ENCODE assay signal across 9 mouse cellular contexts in the genomic region with DNA sequence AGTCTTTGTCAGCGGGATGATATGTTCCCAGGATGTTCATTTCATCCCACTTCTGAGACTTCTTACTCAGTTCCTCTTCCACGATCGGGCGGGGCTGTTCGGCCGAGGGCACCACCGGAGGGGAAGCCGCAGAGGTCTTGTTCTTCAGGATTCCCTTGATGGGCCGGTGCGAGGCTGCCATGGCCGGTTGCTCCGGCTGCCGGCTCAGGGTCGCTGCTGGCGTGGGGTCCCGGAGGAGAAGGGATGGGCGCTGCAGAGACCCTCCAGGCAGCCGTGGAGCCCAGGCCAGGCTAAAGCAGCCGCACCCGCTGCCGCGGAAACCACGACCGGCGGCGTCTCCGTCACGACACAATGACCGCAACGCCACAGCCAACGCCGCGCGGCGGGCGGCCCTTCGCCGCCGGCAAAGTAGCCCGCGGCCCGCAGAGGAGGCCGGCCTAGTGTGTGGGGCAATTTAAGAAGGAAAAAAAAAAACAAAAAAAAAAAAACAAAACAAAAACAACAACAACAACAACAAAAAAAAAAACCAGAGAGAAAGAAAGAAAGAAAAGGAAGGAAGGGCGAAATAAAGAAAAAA. TPM values are rescaled to one million over a fixed set of nuclear protein-coding genes. Genes with fewer than 3 reads are reported as not detected.
DNase-seq lines count a peak whose midpoint lies in the region; ATAC-seq lines count a peak whose summit lies in the region.
"Not testable (repeated sequence)": the region's sequence is repeated elsewhere in the genome, so short reads cannot be mapped to it uniquely, and the experiment has no call there.
"Had no signal": no experiment of that assay in that cellular context is flagged by ENCODE, and none has a peak within 500 bp of the region (broad histone marks: within the 10 kb centered on the region; RNA-seq: fewer than 3 reads in every experiment).

No protein-coding gene starts in this region.

- H3K4me1 ChIP-seq in forebrain, embryonic 10.5 days; heart, embryonic 14.5 days (ENCODE audit: control insufficient read depth in 2 of 2, insufficient read depth in 2 of 2, low read length in 2 of 2); intestine, embryonic 15.5 days (replicated peaks); limb, embryonic 12.5 days (replicated peaks); lung, embryonic 16.5 days (replicated peaks; ENCODE audit: control insufficient read depth, insufficient read depth, low read length); neural tube, embryonic 13.5 days (replicated peaks): not testable (repeated sequence)

- 1% methylated on average over 44 of the region's 44 CpGs for WGBS in forebrain, embryonic 10.5 days
- 3% methylated on average over 37 of the region's 44 CpGs for WGBS in heart, embryonic 14.5 days
- WGBS in intestine, embryonic 15.5 days = 1% methylated on average over 44 of the region's 44 CpGs
- 2% methylated on average over 40 of the region's 44 CpGs for WGBS in limb, embryonic 12.5 days
- 2% methylated on average over 38 of the region's 44 CpGs for WGBS in lung, embryonic 16.5 days
- WGBS in neural tube, embryonic 13.5 days = 3% methylated on average over 42 of the region's 44 CpGs

- peak overlapping the region; percentile 67; the same call in 1 of the 2 replicates for H3K27ac ChIP-seq in forebrain, embryonic 10.5 days
- not testable (repeated sequence) for H3K27ac ChIP-seq in heart, embryonic 14.5 days (replicated peaks in 1 of 2; ENCODE audit: control insufficient read depth in 1 of 2, insufficient read depth in 1 of 2, low read depth in 2 of 2, low read length in 2 of 2); intestine, embryonic 15.5 days; limb, embryonic 12.5 days; lung, embryonic 16.5 days (ENCODE audit: low read length); neural tube, embryonic 13.5 days (replicated peaks)

- peak overlapping the region; percentile 65 for H3K4me2 ChIP-seq in heart, embryonic 14.5 days (ENCODE audit: low read length)
- peak overlapping the region; percentile 81 for H3K4me2 ChIP-seq in intestine, embryonic 15.5 days (replicated peaks)
- peak overlapping the region; percentile 67 for H3K4me2 ChIP-seq in limb, embryonic 12.5 days
- peak overlapping the region; percentile 75 for H3K4me2 ChIP-seq in lung, embryonic 16.5 days (ENCODE audit: low read depth, low read length)
- peak overlapping the region; percentile 66 for H3K4me2 ChIP-seq in neural tube, embryonic 13.5 days

- H3K27me3 ChIP-seq in forebrain, embryonic 10.5 days (ENCODE audit: poor library complexity, severe bottlenecking) = peaks cover 52% of the 10 kb centered on the region
- H3K27me3 ChIP-seq in heart, embryonic 14.5 days (ENCODE audit: control insufficient read depth, insufficient read depth, low read length); intestine, embryonic 15.5 days (replicated peaks); lung, embryonic 16.5 days (ENCODE audit: control insufficient read depth, insufficient read depth, low read depth, low read length): not testable (repeated sequence)
- peaks cover 23% of the 10 kb centered on the region; the same call in 1 of the 2 replicates for H3K27me3 ChIP-seq in limb, embryonic 12.5 days
- H3K27me3 ChIP-seq in neural tube, embryonic 13.5 days = peaks cover 31% of the 10 kb centered on the region; the same call in 1 of the 2 replicates

- peak overlapping the region; percentile 60 for H3K9ac ChIP-seq in heart, embryonic 14.5 days (ENCODE audit: low read length)
- not testable (repeated sequence) for H3K9ac ChIP-seq in intestine, embryonic 15.5 days
- peak overlapping the region; percentile 57; the same call in 1 of the 2 replicates for H3K9ac ChIP-seq in limb, embryonic 12.5 days (replicated peaks)
- peak overlapping the region; percentile 50; the same call in 1 of the 2 replicates for H3K9ac ChIP-seq in lung, embryonic 16.5 days (ENCODE audit: low read length)
- peak overlapping the region; percentile 68 for H3K9ac ChIP-seq in neural tube, embryonic 13.5 days

- peak; percentile 23 to 34 for DNase-seq in cerebellum, postnatal 10 days
- DNase-seq in forebrain, embryonic 10.5 days (ENCODE audit: extremely low spot score, low spot score) = peak; percentile 39

- H3K4me3 ChIP-seq in forebrain, embryonic 10.5 days = peak overlapping the region; percentile 54
- peak overlapping the region; percentile 44 to 63 for H3K4me3 ChIP-seq in heart, embryonic 14.5 days (ENCODE audit: control insufficient read depth in 1 of 2, insufficient read depth in 1 of 2, low read depth in 1 of 2, low read length in 2 of 2)
- peak overlapping the region; percentile 43 for H3K4me3 ChIP-seq in intestine, embryonic 15.5 days (replicated peaks)
- peak overlapping the region; percentile 48 for H3K4me3 ChIP-seq in limb, embryonic 12.5 days (replicated peaks)
- H3K4me3 ChIP-seq in lung, embryonic 16.5 days (ENCODE audit: low read length) = peak overlapping the region; percentile 50
- H3K4me3 ChIP-seq in neural tube, embryonic 13.5 days = peak overlapping the region; percentile 46

- not testable (repeated sequence) for H3K9me3 ChIP-seq in forebrain, embryonic 10.5 days; heart, embryonic 14.5 days (ENCODE audit: control insufficient read depth, low read length); intestine, embryonic 15.5 days; limb, embryonic 12.5 days; lung, embryonic 16.5 days (ENCODE audit: control insufficient read depth, low read length); neural tube, embryonic 13.5 days

- ATAC-seq in heart, embryonic 14.5 days (ENCODE audit: insufficient number of reproducible peaks, insufficient read depth, low FRiP score, low read depth); intestine, embryonic 15.5 days; limb, embryonic 12.5 days (ENCODE audit: insufficient number of reproducible peaks, insufficient read depth, low FRiP score, low TSS enrichment, low read depth); lung, embryonic 16.5 days (ENCODE audit: low read depth); neural tube, embryonic 13.5 days (ENCODE audit: low read depth): not testable (repeated sequence)

- H3K36me3 ChIP-seq in forebrain, embryonic 10.5 days (replicated peaks); heart, embryonic 14.5 days (ENCODE audit: control insufficient read depth, insufficient read depth, low read length); intestine, embryonic 15.5 days; limb, embryonic 12.5 days; lung, embryonic 16.5 days (ENCODE audit: control insufficient read depth, insufficient read depth, low read length); neural tube, embryonic 13.5 days: not testable (repeated sequence)

RNA-seq across cellular contexts. Expression of a gene that starts 10.0 kb away (rescaled TPM):
- polyA plus RNA-seq in forebrain, embryonic 10.5 days (2016; fragmentation: Nextera tagmentation; extraction: Ambion mirVana) = 3.4 and 4.3 TPM in 2 replicates
- 0.08 and 0.28 TPM in 2 replicates for polyA plus RNA-seq in heart, embryonic 14.5 days (2014; fragmentation: Nextera tagmentation; extraction: Ambion mirVana)
- 1.1 and 1.4 TPM in 2 replicates for polyA plus RNA-seq in intestine, embryonic 15.5 days (2015; fragmentation: Nextera tagmentation; extraction: Ambion mirVana)
- 5.6 and 6.3 TPM in 2 replicates for polyA plus RNA-seq in limb, embryonic 12.5 days (2016; fragmentation: Nextera tagmentation; extraction: Ambion mirVana)
- 0.50 and 0.78 TPM in 2 replicates for polyA plus RNA-seq in lung, embryonic 16.5 days (2015; fragmentation: Nextera tagmentation; extraction: Ambion mirVana)
- polyA plus RNA-seq in neural tube, embryonic 13.5 days (2015; fragmentation: Nextera tagmentation; extraction: Ambion mirVana) = 1.3 and 1.8 TPM in 2 replicates
- polyA plus RNA-seq: CD4-positive, CD25-positive, alpha-beta regulatory T cell, adult 4 months; erythroblast, embryonic 14.5 days had no signal
